Mouse (Mus musculus) heart, embryonic 14.5 days (tissue): ENCODE data around the gene Ptprk. TPM values are rescaled to one million over a fixed set of nuclear protein-coding genes. Genes with fewer than 3 reads are reported as not detected.

ENCODE experiments used
- ATAC-seq: fragments of 200-750 bp; cut with Nextera tagmentation; 2 replicates; pipeline ENCODE4 v1.8.0; 2017; ENCODE audit warnings: low read depth, moderate TSS enrichment; ENCODE audit not compliant: insufficient number of reproducible peaks, insufficient read depth, low FRiP score
- H3K27ac ChIP-seq, 2 experiments: fragments of 200-500 bp in 1 of 2; fragments of 300-500 bp in 1 of 2; sonication (generic) in 1 of 2; replicated peaks in 1 of 2; 2 replicates each; pipeline ENCODE4 v1.5.1; 2012 to 2014; ENCODE audit warnings: low read depth in 2 of 2, low read length in 2 of 2, control low read depth in 1 of 2, mild to moderate bottlenecking in 1 of 2, mixed read lengths in 1 of 2; ENCODE audit not compliant: control insufficient read depth in 1 of 2, insufficient read depth in 1 of 2
- H3K27me3 ChIP-seq: fragments of 300-500 bp; sonication (generic); 2 replicates; pipeline ENCODE4 v1.6.1; 2014; ENCODE audit warnings: mild to moderate bottlenecking, low read length, control low read depth; ENCODE audit not compliant: control insufficient read depth, insufficient read depth
- H3K36me3 ChIP-seq: fragments of 300-500 bp; sonication (generic); 2 replicates; pipeline ENCODE4 v1.6.1; 2014; ENCODE audit warnings: mild to moderate bottlenecking, control low read depth, low read length, mixed read lengths; ENCODE audit not compliant: control insufficient read depth, insufficient read depth
- H3K4me1 ChIP-seq, 2 experiments: fragments of 200-500 bp in 1 of 2; fragments of 300-500 bp in 1 of 2; sonication (generic) in 1 of 2; 2 replicates each; pipeline ENCODE4 v1.6.1; 2012 to 2014; ENCODE audit warnings: low read length in 2 of 2, control low read depth in 1 of 2, mixed read lengths in 1 of 2; ENCODE audit not compliant: control insufficient read depth in 2 of 2, insufficient read depth in 2 of 2
- H3K4me2 ChIP-seq: fragments of 300-500 bp; sonication (generic); 2 replicates; pipeline ENCODE4 v1.6.1; 2014; ENCODE audit warnings: mild to moderate bottlenecking, low read length
- H3K4me3 ChIP-seq, 2 experiments: fragments of 200-500 bp in 1 of 2; fragments of 300-500 bp in 1 of 2; sonication (generic) in 1 of 2; 2 replicates each; pipeline ENCODE4 v1.5.1; 2012 to 2014; ENCODE audit warnings: low read length in 2 of 2, mild to moderate bottlenecking in 2 of 2, control low read depth in 1 of 2, low read depth in 1 of 2, moderate library complexity in 1 of 2; ENCODE audit not compliant: control insufficient read depth in 1 of 2, insufficient read depth in 1 of 2
- H3K9ac ChIP-seq: fragments of 300-500 bp; sonication (generic); 2 replicates; pipeline ENCODE4 v1.6.1; 2014; ENCODE audit warnings: mild to moderate bottlenecking, low read length
- H3K9me3 ChIP-seq: fragments of 300-500 bp; sonication (generic); 2 replicates; pipeline ENCODE4 v1.6.1; 2016; ENCODE audit warnings: low read length, control low read depth; ENCODE audit not compliant: control insufficient read depth
- WGBS: fragments of 180-500 bp; shearing (Covaris S2); extraction: QIAGEN DNeasy Blood & Tissue Kit; methylation state at CpG from one replicate; pipeline ENCODE4 v1.1.7; 2014; 5-methylcytosine and 5-hydroxymethylcytosine counted together
- polyA plus RNA-seq: library from polyadenylated mRNA; unstranded; fragments of >200 nt; fragmentation: Nextera tagmentation; extraction: Ambion mirVana; gene quantifications from 2 replicates; pipeline ENCODE4 v1.2.1, GENCODE M21; 2014

The Ptprk gene
- polyA plus RNA-seq, 1 experiment from 2014 or later: 43.6 TPM

DNA sequence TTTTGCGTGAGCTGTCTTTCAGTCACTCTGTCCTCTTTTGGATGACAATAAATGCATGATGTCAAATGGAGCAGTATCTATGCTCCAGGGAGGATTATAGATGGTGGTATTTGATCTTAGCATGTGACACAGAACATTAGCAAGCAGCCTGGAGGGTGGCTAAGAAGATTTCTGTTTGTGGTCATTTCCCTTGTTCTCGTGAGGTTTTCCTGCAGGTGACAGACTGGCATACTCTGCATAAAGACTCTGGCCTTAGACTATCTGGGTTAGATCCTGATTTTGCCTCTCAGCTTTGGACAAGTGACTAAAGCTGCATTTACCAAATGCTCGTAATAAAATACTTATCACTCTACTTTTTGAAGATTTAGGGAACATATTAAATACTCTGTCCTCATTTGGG is 423.9 kb downstream of the Ptprk start:
- no peak overlapping the region for H3K27ac ChIP-seq
- 90% methylated on average over 3 of the region's 3 CpGs for whole genome bisulfite sequencing
- H3K9ac ChIP-seq: no peak overlapping the region
- H3K4me3 ChIP-seq: no peak overlapping the region
- peaks cover 0 to 8% of the 10 kb centered on the region in 2 experiments; a peak in 1 of 4 replicates for H3K4me1 ChIP-seq
- H3K9me3 ChIP-seq: no peaks in the 10 kb centered on the region
- H3K4me2 ChIP-seq: no peak overlapping the region
- no peaks in the 10 kb centered on the region for H3K27me3 ChIP-seq
- ATAC-seq: no peak
- H3K36me3 ChIP-seq: no peaks in the 10 kb centered on the region

DNA sequence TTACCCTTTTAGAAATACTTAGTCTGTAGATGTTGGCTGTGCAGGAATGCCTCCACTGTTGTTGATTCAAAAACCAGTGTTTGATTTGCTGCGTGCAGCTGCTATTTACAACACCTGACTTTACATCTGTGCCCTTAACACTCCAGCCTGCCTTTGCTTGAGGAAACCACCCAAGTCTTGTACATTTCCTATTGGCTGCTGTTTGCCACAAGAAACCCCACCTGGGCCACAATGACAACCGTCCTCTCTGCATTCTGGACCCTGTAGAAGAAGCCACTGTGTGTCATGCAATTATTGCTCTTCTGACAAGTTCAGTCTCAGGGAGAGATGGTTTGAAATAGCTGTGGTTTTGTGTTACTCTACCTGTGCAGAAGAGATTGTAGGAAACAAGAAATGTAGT is 439.0 kb downstream of the Ptprk start:
- no peak overlapping the region for H3K27ac ChIP-seq
- WGBS: 87% methylated on average over 2 of the region's 2 CpGs
- no peaks in the 10 kb centered on the region for H3K9me3 ChIP-seq
- no peak overlapping the region for H3K9ac ChIP-seq
- no peaks in the 10 kb centered on the region for H3K27me3 ChIP-seq
- H3K4me2 ChIP-seq: no peak overlapping the region
- H3K4me3 ChIP-seq: no peak overlapping the region
- no peaks in the 10 kb centered on the region for H3K36me3 ChIP-seq
- peaks cover 2 to 5% of the 10 kb centered on the region in 2 experiments; a peak in 2 of 4 replicates for H3K4me1 ChIP-seq
- ATAC-seq: no peak

- H3K27ac ChIP-seq: no peak overlapping the region
- H3K9ac ChIP-seq: no peak overlapping the region
- H3K9me3 ChIP-seq: no peaks in the 10 kb centered on the region
- no peak overlapping the region for H3K4me3 ChIP-seq
- H3K4me2 ChIP-seq: no peak overlapping the region
- ATAC-seq: no peak
- WGBS: 93% methylated on average over 5 of the region's 5 CpGs
- H3K27me3 ChIP-seq: no peaks in the 10 kb centered on the region
- H3K36me3 ChIP-seq: no peaks in the 10 kb centered on the region
- H3K4me1 ChIP-seq: peaks cover 2 to 5% of the 10 kb centered on the region in 2 experiments; a peak in 2 of 4 replicates
These were observed 441.5 kb downstream of the Ptprk start for GRCm38 (mm10) chr10:28516147-28516546.

DNA sequence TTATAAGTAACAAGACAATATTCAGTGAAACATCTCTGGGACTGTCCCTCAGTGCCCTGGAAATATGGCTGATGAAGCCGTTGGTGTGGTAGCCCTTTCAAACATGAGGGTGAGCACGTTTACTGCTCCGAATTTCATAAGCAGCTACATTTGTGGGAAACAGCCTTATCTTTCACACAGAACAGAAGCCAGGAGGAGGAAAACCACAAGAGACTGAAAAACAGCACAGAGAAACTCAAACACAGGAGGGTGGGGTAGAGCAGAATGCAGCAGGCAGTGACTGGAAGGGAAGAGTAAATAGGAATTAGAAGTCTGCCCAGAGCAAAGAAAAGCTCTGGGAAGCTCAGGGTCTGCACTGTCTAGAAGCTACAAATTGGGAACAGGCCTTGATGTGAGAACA is 443.7 kb downstream of the Ptprk start:
- no peak overlapping the region for H3K4me3 ChIP-seq
- ATAC-seq: no peak
- H3K4me1 ChIP-seq: peaks cover 2 to 6% of the 10 kb centered on the region in 2 experiments; a peak in 2 of 4 replicates

GRCm38 (mm10) chr10:28519861-28520260 is 445.2 kb downstream of the Ptprk start:
- H3K4me3 ChIP-seq: no peak overlapping the region
- no peak overlapping the region for H3K9ac ChIP-seq
- H3K4me2 ChIP-seq: no peak overlapping the region
- H3K36me3 ChIP-seq: no peaks in the 10 kb centered on the region
- peaks cover 7 to 13% of the 10 kb centered on the region in 2 experiments for H3K4me1 ChIP-seq
- no peak overlapping the region for H3K27ac ChIP-seq
- no peaks in the 10 kb centered on the region for H3K9me3 ChIP-seq
- H3K27me3 ChIP-seq: no peaks in the 10 kb centered on the region
- ATAC-seq: no peak
- WGBS: 67% methylated on average over 1 of the region's 1 CpGs

More for the DNA sequence above, 443.7 kb downstream of the Ptprk start:
- no peak overlapping the region for H3K9ac ChIP-seq
- H3K27ac ChIP-seq: no peak overlapping the region
- H3K36me3 ChIP-seq: no peaks in the 10 kb centered on the region
- H3K4me2 ChIP-seq: no peak overlapping the region
- WGBS: 54% methylated on average over 3 of the region's 3 CpGs
- H3K27me3 ChIP-seq: no peaks in the 10 kb centered on the region
- no peaks in the 10 kb centered on the region for H3K9me3 ChIP-seq

DNA sequence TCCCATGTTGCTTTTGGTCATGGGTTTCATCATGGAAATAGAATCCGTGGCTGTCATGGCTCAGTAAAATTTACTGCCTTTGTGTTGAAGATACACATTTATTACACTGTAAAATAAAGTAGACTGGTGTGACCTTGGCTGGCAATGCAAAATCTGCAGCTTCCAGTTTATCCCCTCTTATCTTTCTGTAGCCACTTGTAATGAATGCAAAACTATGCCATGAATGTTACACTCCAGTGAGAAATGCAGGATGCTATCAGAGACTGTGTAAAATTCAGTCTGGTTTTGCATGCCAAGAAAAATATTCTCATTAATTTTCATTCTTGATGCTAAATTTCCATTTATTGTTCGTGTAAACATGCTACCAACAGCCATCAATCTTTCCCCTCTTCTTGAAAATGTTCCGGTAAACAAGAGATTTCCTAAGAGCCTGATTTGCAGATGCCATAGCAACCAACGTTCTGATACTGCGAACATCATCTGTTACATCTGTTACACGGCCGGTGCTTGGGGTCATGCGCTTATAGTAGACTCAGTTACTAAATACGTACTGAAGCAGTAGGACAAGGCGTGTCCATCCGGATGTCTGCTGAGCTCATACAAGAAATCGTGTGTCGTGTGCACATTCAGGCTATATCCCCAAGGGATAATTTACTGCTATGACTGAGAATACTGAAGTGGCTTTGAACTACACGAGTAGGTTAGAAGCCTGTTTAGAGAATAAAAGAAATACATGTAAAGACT is 449.5 kb downstream of the Ptprk start:
- Histone ChIP-seq H3K27me3 (no peaks in the 10 kb centered on the region), H3K4me3 (no peak overlapping the region), H3K9me3 (no peaks in the 10 kb centered on the region), H3K4me1 (peaks cover 5 to 14% of the 10 kb centered on the region in 2 experiments; a peak in 3 of 4 replicates), H3K4me2 (peak overlapping the region; percentile 50), H3K9ac (no peak overlapping the region), H3K36me3 (no peaks in the 10 kb centered on the region), H3K27ac (peak overlapping the region; percentile 67 to 83)
- WGBS: 25% methylated on average over 14 of the region's 14 CpGs
- 0 out of 2 replicates have a peak, but pooled peaks have one; percentile 35 for ATAC-seq

- Histone ChIP-seq H3K4me3 (no peak overlapping the region), H3K9me3 (no peaks in the 10 kb centered on the region), H3K27me3 (no peaks in the 10 kb centered on the region), H3K4me1 (no peaks in the 10 kb centered on the region), H3K36me3 (no peaks in the 10 kb centered on the region), H3K4me2 (0 out of 2 replicates have a peak overlapping the region, but pooled peaks have one; percentile 3), H3K27ac (no peak overlapping the region; a peak in 1 of 4 replicates), H3K9ac (no peak overlapping the region)
- WGBS: 38% methylated on average over 4 of the region's 4 CpGs
- no peak for ATAC-seq
These were observed 466.0 kb downstream of the Ptprk start for GRCm38 (mm10) chr10:28540595-28540994.
